Comparison of ENCODE assay signal across 9 mouse cellular contexts in genomic region chr4:107468264-107468663, GRCm38 (mm10). TPM values are rescaled to one million over a fixed set of nuclear protein-coding genes. Genes with fewer than 3 reads are reported as not detected.
DNase-seq lines count a peak whose midpoint lies in the region; ATAC-seq and TF ChIP-seq lines count a peak whose summit lies in the region.
"Had no signal": no experiment of that assay in that cellular context is flagged by ENCODE, and none has a peak within 500 bp of the region (broad histone marks: within the 10 kb centered on the region; RNA-seq: fewer than 3 reads in every experiment).

No protein-coding gene starts in this region.

- peaks cover 22% of the 10 kb centered on the region for H3K4me1 ChIP-seq in hindbrain, embryonic 10.5 days (replicated peaks)
- no peaks in the 10 kb centered on the region; the same call in 1 of the 2 replicates for H3K4me1 ChIP-seq in hindbrain, postnatal 0 days (ENCODE audit: insufficient read depth, low read length)
- H3K4me1 ChIP-seq in embryonic fibroblast, embryonic 13.5 days (ENCODE audit: control insufficient read depth, insufficient read depth, low read length), result peaks cover 5% of the 10 kb centered on the region
- no peaks in the 10 kb centered on the region for H3K4me1 ChIP-seq in stomach, embryonic 14.5 days (ENCODE audit: control insufficient read depth, insufficient read depth, low read length)

- ATAC-seq in hindbrain, postnatal 0 days, result no peak
- ATAC-seq in stomach, embryonic 14.5 days (ENCODE audit: insufficient number of reproducible peaks, insufficient read depth, low FRiP score, low read depth), result peak; percentile 65; the same call in 1 of the 2 replicates
- ATAC-seq: forebrain, postnatal 0 days had no signal

- intact Hi-C loops in left cerebral cortex, postnatal 4 days (cut with DNase I), result no loop called here

- 0 out of 2 replicates have a peak overlapping the region, but pooled peaks have one; percentile 24 for H3K27ac ChIP-seq in hindbrain, embryonic 10.5 days
- H3K27ac ChIP-seq in hindbrain, postnatal 0 days, result no peak overlapping the region
- H3K27ac ChIP-seq in embryonic fibroblast, embryonic 13.5 days (ENCODE audit: insufficient read depth, low read length), result peak overlapping the region; percentile 48
- H3K27ac ChIP-seq in stomach, embryonic 14.5 days (ENCODE audit: low read length), result no peak overlapping the region
- no peak overlapping the region for H3K27ac ChIP-seq in layer of hippocampus, adult 2 months

- no peak overlapping the region for H3K9ac ChIP-seq in hindbrain, postnatal 0 days (replicated peaks; ENCODE audit: low read length)
- no peak overlapping the region for H3K9ac ChIP-seq in stomach, embryonic 14.5 days (replicated peaks; ENCODE audit: low read depth, low read length)
- H3K9ac ChIP-seq: forebrain, postnatal 0 days had no signal

- no peak for DNase-seq in hindbrain, embryonic 10.5 days (ENCODE audit: low spot score)
- no peak for DNase-seq in hindbrain, postnatal 0 days (ENCODE audit: low spot score)
- DNase-seq in kidney, postnatal 14 days, result peak; percentile 60
- DNase-seq in testis, postnatal 14 days (ENCODE audit: low spot score), result no peak
- DNase-seq in left cerebral cortex, postnatal 4 days, result no peak
- DNase-seq in layer of hippocampus, adult 2 months (ENCODE audit: low spot score in 2 of 2), result no peak
- DNase-seq: forebrain, postnatal 0 days had no signal

- peaks cover 3% of the 10 kb centered on the region; the same call in 1 of the 2 replicates for H3K27me3 ChIP-seq in hindbrain, embryonic 10.5 days (ENCODE audit: insufficient read depth, poor library complexity, severe bottlenecking)
- no peaks in the 10 kb centered on the region for H3K27me3 ChIP-seq in hindbrain, postnatal 0 days (ENCODE audit: insufficient read depth, low read length)
- no peaks in the 10 kb centered on the region for H3K27me3 ChIP-seq in stomach, embryonic 14.5 days (ENCODE audit: control insufficient read depth, insufficient read depth, low read length)

- no peak overlapping the region for H3K4me2 ChIP-seq in hindbrain, postnatal 0 days (ENCODE audit: low read depth, low read length)
- no peak overlapping the region for H3K4me2 ChIP-seq in stomach, embryonic 14.5 days (replicated peaks; ENCODE audit: low read depth, low read length)

- no peak for TF ChIP-seq POLR2A in embryonic fibroblast, embryonic 13.5 days (IDR thresholded peaks at IDR 0.05; ENCODE audit: low read depth, low read length)

- 52% methylated on average over 13 of the region's 13 CpGs for whole genome bisulfite sequencing in hindbrain, embryonic 10.5 days
- WGBS in hindbrain, postnatal 0 days, result 58% methylated on average over 13 of the region's 13 CpGs
- 53% methylated on average over 13 of the region's 13 CpGs for WGBS in stomach, embryonic 14.5 days

- H3K9me3 ChIP-seq in hindbrain, embryonic 10.5 days, result no peaks in the 10 kb centered on the region
- no peaks in the 10 kb centered on the region for H3K9me3 ChIP-seq in hindbrain, postnatal 0 days (ENCODE audit: low read length)
- H3K9me3 ChIP-seq in stomach, embryonic 14.5 days (ENCODE audit: control insufficient read depth, low read depth, low read length), result no peaks in the 10 kb centered on the region

- no peaks in the 10 kb centered on the region for H3K36me3 ChIP-seq in hindbrain, embryonic 10.5 days
- no peaks in the 10 kb centered on the region for H3K36me3 ChIP-seq in hindbrain, postnatal 0 days (ENCODE audit: insufficient read depth, low read length)
- no peaks in the 10 kb centered on the region for H3K36me3 ChIP-seq in stomach, embryonic 14.5 days (ENCODE audit: control insufficient read depth, insufficient read depth, low read length)

- no peak overlapping the region for H3K4me3 ChIP-seq in hindbrain, embryonic 10.5 days
- no peak overlapping the region for H3K4me3 ChIP-seq in hindbrain, postnatal 0 days (ENCODE audit: low read length)
- H3K4me3 ChIP-seq in embryonic fibroblast, embryonic 13.5 days (ENCODE audit: insufficient read depth, low read length), result no peak overlapping the region
- no peak overlapping the region for H3K4me3 ChIP-seq in stomach, embryonic 14.5 days (ENCODE audit: low read depth, low read length)
- no peak overlapping the region for H3K4me3 ChIP-seq in layer of hippocampus, adult 2 months

- no peak for TF ChIP-seq CTCF in hindbrain, postnatal 0 days (IDR thresholded peaks at IDR 0.05; ENCODE audit: low read depth)
- no peak for TF ChIP-seq CTCF in embryonic fibroblast, embryonic 13.5 days (IDR thresholded peaks at IDR 0.05; ENCODE audit: borderline replicate concordance, insufficient read depth, low read length)
- no peak for TF ChIP-seq CTCF in layer of hippocampus, adult 2 months (conservative IDR thresholded peaks at IDR 0.05)

RNA-seq across cellular contexts. Expression of gene Glis1, which starts 33.9 kb away (rescaled TPM):
- polyA plus RNA-seq in hindbrain, embryonic 10.5 days (2016; fragmentation: Nextera tagmentation; extraction: Ambion mirVana), result 2.9 and 6.3 TPM in 2 replicates
- total RNA-seq in hindbrain, postnatal 0 days (2014; rRNA removed), result 2.8 and 11.9 TPM in 2 replicates
- polyA plus RNA-seq in hindbrain, postnatal 0 days (2015; fragmentation: Nextera tagmentation; extraction: Ambion mirVana), result 2.1 and 4.1 TPM in 2 replicates
- polyA plus RNA-seq in embryonic fibroblast, embryonic 13.5 days (2011; ENCODE audit: insufficient read length, low read depth, missing spikeins), result 4.9 TPM in 2 replicates
- polyA plus RNA-seq in stomach, embryonic 14.5 days (2014; fragmentation: Nextera tagmentation; extraction: Ambion mirVana), result 0.20 and 0.69 TPM in 2 replicates
- 1 to 10 TPM; 1.9 to 3.6 TPM for total RNA-seq in left cerebral cortex, postnatal 4 days (2021)
- 1 to 10 TPM in 1 of 2 experiments, under 1 TPM in 1; 0.64 to 2.5 TPM for total RNA-seq in layer of hippocampus, adult 2 months (2021)

Comparison
In these comparisons a context has a peak if more than half of its experiments do, and no peak if none do; other contexts are left out.
1. H3K27ac ChIP-seq: peak in hindbrain, embryonic 10.5 days (single experiment) and embryonic fibroblast, embryonic 13.5 days (single experiment); none in hindbrain, postnatal 0 days (single experiment), stomach, embryonic 14.5 days (single experiment) and layer of hippocampus, adult 2 months (single experiment).